Mouse (Mus musculus): Measurements from ENCODE around the gene Atg4c. TPM values are rescaled to one million over a fixed set of nuclear protein-coding genes. Genes with fewer than 3 reads are reported as not detected.

The Atg4c gene
- total RNA-seq, 1 experiment from 2014 or later, result 12.3 TPM

DNA sequence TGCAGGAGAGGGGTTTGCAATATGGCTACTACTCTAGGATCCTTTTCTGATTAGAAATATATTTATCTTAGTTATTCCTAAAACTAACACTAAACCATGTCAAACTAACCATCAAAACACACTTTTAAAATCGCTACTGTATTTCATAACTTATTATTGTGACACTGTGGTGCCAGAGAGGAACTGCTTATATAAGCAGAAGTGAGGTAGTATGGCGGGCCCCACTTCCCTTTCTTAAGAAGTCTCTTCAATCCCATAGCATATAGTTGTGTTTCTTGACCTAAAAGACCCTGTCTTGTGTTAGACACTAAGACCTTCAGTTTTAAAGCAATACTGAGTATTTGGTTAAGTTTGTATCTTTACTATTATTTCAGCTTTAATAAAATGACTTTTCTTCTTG lies 31.1 kb downstream of the Atg4c start:
- ATAC-seq (replicated peaks in 1 of 2; ENCODE audit: insufficient read depth in 1 of 2, low FRiP score in 2 of 2, low TSS enrichment in 1 of 2, low read depth in 1 of 2, poor library complexity in 2 of 2, severe bottlenecking in 2 of 2), result peak; percentile 74 to 88

DNA sequence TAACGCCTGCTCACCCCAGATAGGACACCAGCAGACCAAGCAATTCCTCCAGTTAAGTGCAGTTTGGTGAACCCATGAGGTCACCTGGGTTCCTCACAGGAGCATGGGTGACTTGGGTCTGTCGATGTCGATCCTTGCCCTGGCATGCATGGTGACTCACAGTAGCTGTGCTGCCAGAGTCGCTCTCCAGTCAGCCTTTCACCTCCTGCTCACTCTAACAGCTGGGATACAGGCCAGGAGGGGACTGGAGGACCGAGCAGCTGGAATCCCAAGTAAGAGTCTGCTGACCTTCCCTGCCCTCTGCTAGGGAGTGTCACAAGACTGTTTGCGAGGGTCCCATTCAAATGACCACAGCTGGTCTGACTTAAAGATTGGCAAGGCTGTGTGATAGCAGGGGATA lies 33.5 kb downstream of the Atg4c start:
- ATAC-seq (replicated peaks in 1 of 2; ENCODE audit: insufficient read depth in 1 of 2, low FRiP score in 2 of 2, low TSS enrichment in 1 of 2, low read depth in 1 of 2, poor library complexity in 2 of 2, severe bottlenecking in 2 of 2), result no peak

DNA sequence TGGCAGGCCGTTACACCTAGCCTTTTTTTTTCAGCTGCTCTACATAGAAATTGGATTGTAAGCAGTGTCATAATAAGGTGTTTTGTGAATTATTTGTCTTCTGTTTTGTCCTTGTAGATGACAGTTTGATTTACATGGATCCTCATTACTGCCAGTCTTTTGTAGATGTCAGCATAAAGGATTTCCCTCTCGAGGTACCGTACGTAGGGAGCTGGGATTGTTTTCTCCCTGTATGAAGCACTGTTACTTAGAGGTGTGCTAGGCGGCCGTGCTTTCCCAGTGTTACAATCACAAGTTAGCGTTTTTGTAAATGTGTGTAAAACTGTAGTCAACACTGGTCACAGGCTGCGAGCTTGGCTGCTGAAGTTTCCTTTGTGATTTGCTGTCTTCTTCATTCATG lies 35.6 kb downstream of the Atg4c start:
- no peak for ATAC-seq (replicated peaks in 1 of 2; ENCODE audit: insufficient read depth in 1 of 2, low FRiP score in 2 of 2, low TSS enrichment in 1 of 2, low read depth in 1 of 2, poor library complexity in 2 of 2, severe bottlenecking in 2 of 2)

- ATAC-seq (replicated peaks in 1 of 2; ENCODE audit: insufficient read depth in 1 of 2, low FRiP score in 2 of 2, low TSS enrichment in 1 of 2, low read depth in 1 of 2, poor library complexity in 2 of 2, severe bottlenecking in 2 of 2), result peak in 1 of 2 experiments; percentile 77; a peak in 2 of 4 replicates
Observed at GRCm38 (mm10) chr4:99235203-99235856, 41.6 kb downstream of the Atg4c start.

DNA sequence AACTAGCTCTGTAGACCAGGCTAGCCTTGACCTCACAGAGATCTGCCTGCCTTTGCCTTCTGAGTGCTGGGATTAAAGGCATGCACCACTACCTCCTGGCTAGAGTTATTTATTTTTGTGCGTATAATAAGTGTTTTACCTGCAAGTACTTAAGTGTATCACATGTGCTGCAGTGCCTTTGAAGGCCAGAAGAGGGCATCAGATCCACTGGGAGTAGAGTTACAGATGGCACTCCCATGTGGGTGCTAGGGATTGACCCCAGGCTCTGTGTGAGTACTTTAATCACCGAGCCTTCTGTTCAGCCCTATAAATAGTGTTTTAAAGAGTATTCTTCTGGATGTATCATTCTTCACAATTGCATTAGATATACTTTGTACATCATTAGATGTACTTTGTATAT lies 44.6 kb downstream of the Atg4c start:
- ATAC-seq (replicated peaks in 1 of 2; ENCODE audit: insufficient read depth in 1 of 2, low FRiP score in 2 of 2, low TSS enrichment in 1 of 2, low read depth in 1 of 2, poor library complexity in 2 of 2, severe bottlenecking in 2 of 2), result no peak

- no peak for ATAC-seq (replicated peaks in 1 of 2; ENCODE audit: insufficient read depth in 1 of 2, low FRiP score in 2 of 2, low TSS enrichment in 1 of 2, low read depth in 1 of 2, poor library complexity in 2 of 2, severe bottlenecking in 2 of 2)
Observed at GRCm38 (mm10) chr4:99241674-99242073, 47.9 kb downstream of the Atg4c start.

GRCm38 (mm10) chr4:99249358-99249757 lies 55.6 kb downstream of the Atg4c start:
- no peak for ATAC-seq (replicated peaks in 1 of 2; ENCODE audit: insufficient read depth in 1 of 2, low FRiP score in 2 of 2, low TSS enrichment in 1 of 2, low read depth in 1 of 2, poor library complexity in 2 of 2, severe bottlenecking in 2 of 2)

GRCm38 (mm10) chr4:99249826-99250225 lies 56.1 kb downstream of the Atg4c start:
- ATAC-seq (replicated peaks in 1 of 2; ENCODE audit: insufficient read depth in 1 of 2, low FRiP score in 2 of 2, low TSS enrichment in 1 of 2, low read depth in 1 of 2, poor library complexity in 2 of 2, severe bottlenecking in 2 of 2), result no peak

DNA sequence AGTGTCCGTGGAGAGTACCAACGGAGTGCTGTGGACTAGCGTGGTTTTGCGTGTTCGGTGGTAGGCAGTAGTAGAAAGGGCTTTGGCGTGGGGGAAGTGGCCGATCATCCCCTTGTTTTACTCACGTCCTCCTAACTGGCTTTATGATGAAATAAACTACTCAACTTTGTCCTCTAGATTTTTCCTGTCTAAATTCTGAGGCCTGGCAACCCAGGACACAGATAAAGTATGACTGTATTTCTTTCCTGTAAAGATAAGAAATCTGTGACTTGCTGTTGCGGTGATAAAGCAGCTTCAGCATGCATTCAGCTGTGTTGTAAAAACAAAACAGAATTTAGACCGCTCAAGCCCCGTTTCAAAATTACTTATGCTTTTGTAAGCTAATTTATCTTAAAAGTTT lies 59.2 kb downstream of the Atg4c start:
- no peak for ATAC-seq (replicated peaks in 1 of 2; ENCODE audit: insufficient read depth in 1 of 2, low FRiP score in 2 of 2, low TSS enrichment in 1 of 2, low read depth in 1 of 2, poor library complexity in 2 of 2, severe bottlenecking in 2 of 2)

- no peak for ATAC-seq (replicated peaks in 1 of 2; ENCODE audit: insufficient read depth in 1 of 2, low FRiP score in 2 of 2, low TSS enrichment in 1 of 2, low read depth in 1 of 2, poor library complexity in 2 of 2, severe bottlenecking in 2 of 2)
Observed at GRCm38 (mm10) chr4:99263191-99263590, 69.5 kb downstream of the Atg4c start.

- ATAC-seq (replicated peaks in 1 of 2; ENCODE audit: insufficient read depth in 1 of 2, low FRiP score in 2 of 2, low TSS enrichment in 1 of 2, low read depth in 1 of 2, poor library complexity in 2 of 2, severe bottlenecking in 2 of 2), result no peak
Observed at GRCm38 (mm10) chr4:99263663-99264062, 69.9 kb downstream of the Atg4c start.

GRCm38 (mm10) chr4:99266843-99267445 lies 73.2 kb downstream of the Atg4c start:
- ATAC-seq (replicated peaks in 1 of 2; ENCODE audit: insufficient read depth in 1 of 2, low FRiP score in 2 of 2, low TSS enrichment in 1 of 2, low read depth in 1 of 2, poor library complexity in 2 of 2, severe bottlenecking in 2 of 2), result no peak

GRCm38 (mm10) chr4:99272860-99273259 lies 79.1 kb downstream of the Atg4c start:
- ATAC-seq (replicated peaks in 1 of 2; ENCODE audit: insufficient read depth in 1 of 2, low FRiP score in 2 of 2, low TSS enrichment in 1 of 2, low read depth in 1 of 2, poor library complexity in 2 of 2, severe bottlenecking in 2 of 2), result no peak

GRCm38 (mm10) chr4:99273466-99273865 lies 79.7 kb downstream of the Atg4c start:
- no peak for ATAC-seq (replicated peaks in 1 of 2; ENCODE audit: insufficient read depth in 1 of 2, low FRiP score in 2 of 2, low TSS enrichment in 1 of 2, low read depth in 1 of 2, poor library complexity in 2 of 2, severe bottlenecking in 2 of 2)

DNA sequence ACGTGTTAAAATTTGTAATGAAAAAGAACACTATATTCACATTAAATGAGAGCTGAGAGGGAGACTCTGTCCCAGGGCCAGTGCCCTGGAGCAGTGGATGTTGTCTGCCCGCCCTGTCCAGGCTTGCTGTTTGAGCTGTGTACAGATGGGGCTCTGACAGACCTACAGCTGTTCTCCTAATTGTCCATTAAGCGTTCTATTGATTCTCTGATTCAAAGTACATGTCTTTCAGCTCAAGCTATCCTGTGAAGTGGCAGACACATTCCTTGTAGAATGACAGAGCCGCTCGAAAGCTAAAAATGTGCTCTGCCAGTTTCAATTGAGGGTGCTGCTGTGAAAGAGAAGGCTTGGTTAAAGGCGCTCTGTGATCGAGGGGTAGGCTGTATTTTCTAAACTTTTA lies 80.2 kb downstream of the Atg4c start:
- no peak for ATAC-seq (replicated peaks in 1 of 2; ENCODE audit: insufficient read depth in 1 of 2, low FRiP score in 2 of 2, low TSS enrichment in 1 of 2, low read depth in 1 of 2, poor library complexity in 2 of 2, severe bottlenecking in 2 of 2)

DNA sequence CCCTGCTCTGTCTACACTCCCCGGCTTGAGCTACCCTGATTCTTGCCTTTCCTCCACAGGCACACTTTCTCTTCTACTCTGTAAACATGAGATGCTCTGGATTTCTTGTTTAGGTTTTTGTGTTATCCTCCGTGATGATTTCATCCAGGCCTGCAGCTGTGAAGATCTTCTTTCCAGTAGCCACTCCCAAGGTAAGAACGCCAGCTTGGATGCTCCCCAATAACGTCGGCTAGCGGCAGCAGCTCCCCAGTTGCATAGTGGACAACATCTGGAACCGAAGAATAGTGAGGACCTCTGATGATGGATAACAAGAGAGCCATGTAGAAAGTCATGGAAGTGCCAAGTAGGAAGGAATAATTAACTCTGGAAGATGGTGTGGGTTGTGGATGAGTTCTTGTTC lies 85.1 kb downstream of the Atg4c start:
- ATAC-seq (replicated peaks in 1 of 2; ENCODE audit: insufficient read depth in 1 of 2, low FRiP score in 2 of 2, low TSS enrichment in 1 of 2, low read depth in 1 of 2, poor library complexity in 2 of 2, severe bottlenecking in 2 of 2), result no peak

DNA sequence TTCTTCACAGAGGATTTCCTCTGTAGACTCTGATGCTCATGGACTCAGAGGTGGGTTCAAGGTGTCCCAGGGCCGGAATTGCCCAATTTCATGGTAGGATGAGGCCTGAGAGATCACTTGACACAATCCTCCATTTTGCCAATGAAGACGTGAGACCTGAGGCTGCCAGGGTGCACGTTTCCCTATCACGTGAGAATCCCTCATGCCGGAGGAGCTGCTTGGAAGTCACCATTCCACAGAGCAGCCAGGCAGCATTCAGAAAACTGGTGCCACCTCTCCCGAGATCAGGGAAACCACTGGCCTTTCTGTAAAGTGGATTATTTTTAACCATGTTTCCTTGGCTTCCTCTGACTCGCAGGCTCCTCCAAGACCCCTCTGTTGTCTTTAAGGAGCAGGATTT lies 88.0 kb downstream of the Atg4c start:
- ATAC-seq (replicated peaks in 1 of 2; ENCODE audit: insufficient read depth in 1 of 2, low FRiP score in 2 of 2, low TSS enrichment in 1 of 2, low read depth in 1 of 2, poor library complexity in 2 of 2, severe bottlenecking in 2 of 2), result no peak

- no peak for ATAC-seq (replicated peaks in 1 of 2; ENCODE audit: insufficient read depth in 1 of 2, low FRiP score in 2 of 2, low TSS enrichment in 1 of 2, low read depth in 1 of 2, poor library complexity in 2 of 2, severe bottlenecking in 2 of 2)
Observed at GRCm38 (mm10) chr4:99289286-99289685, 95.6 kb downstream of the Atg4c start.

DNA sequence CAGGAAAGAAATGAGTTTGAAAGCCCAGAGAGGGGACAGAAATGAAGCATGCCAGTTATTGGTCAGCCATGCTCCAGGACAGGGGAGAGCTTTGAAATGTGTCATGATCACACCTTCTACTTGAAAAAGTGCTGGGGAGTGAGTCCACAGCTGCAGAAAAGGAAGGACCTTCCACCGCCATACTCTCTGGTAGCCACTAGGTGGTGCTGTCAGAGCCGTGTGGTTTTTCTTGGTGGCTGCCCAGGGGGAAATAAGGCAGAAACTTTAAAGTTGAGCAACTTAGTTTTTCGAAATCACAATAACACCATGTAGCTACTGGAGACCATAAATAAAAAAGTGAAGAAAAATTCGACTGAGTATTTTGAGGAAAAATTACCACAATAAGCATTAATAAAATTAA lies 104.9 kb downstream of the Atg4c start:
- ATAC-seq (replicated peaks in 1 of 2; ENCODE audit: insufficient read depth in 1 of 2, low FRiP score in 2 of 2, low TSS enrichment in 1 of 2, low read depth in 1 of 2, poor library complexity in 2 of 2, severe bottlenecking in 2 of 2), result peak; percentile 94
